Mouse (Mus musculus) heart, embryonic 13.5 days (tissue): ENCODE measurements around the gene Mns1. TPM values are rescaled to one million over a fixed set of nuclear protein-coding genes. Genes with fewer than 3 reads are reported as not detected.

Source experiments
- ATAC-seq: fragments of 200-750 bp; cut with Nextera tagmentation; 2 replicates; pipeline ENCODE4 v1.8.0; 2017; ENCODE audit warnings: moderate TSS enrichment; ENCODE audit not compliant: insufficient number of reproducible peaks, low FRiP score, low TSS enrichment; ENCODE audit errors: extremely low read depth
- H3K27ac ChIP-seq: fragments of 300-500 bp; sonication (generic); replicated peaks from 2 replicates; pipeline ENCODE4 v1.5.1; 2015; ENCODE audit warnings: moderate library complexity, mild to moderate bottlenecking, inconsistent platforms
- H3K27me3 ChIP-seq: fragments of 300-500 bp; sonication (generic); replicated peaks from 2 replicates; pipeline ENCODE4 v1.6.1; 2015; ENCODE audit warnings: mild to moderate bottlenecking, inconsistent platforms
- H3K36me3 ChIP-seq: fragments of 300-500 bp; sonication (generic); 2 replicates; pipeline ENCODE4 v1.6.1; 2015; ENCODE audit warnings: mild to moderate bottlenecking, inconsistent platforms
- H3K4me1 ChIP-seq: fragments of 300-500 bp; sonication (generic); 2 replicates; pipeline ENCODE4 v1.6.1; 2015; ENCODE audit warnings: inconsistent platforms
- H3K4me2 ChIP-seq: fragments of 300-500 bp; sonication (generic); 2 replicates; pipeline ENCODE4 v1.6.1; 2015; ENCODE audit warnings: inconsistent platforms, mild to moderate bottlenecking, moderate library complexity
- H3K4me3 ChIP-seq: fragments of 300-500 bp; sonication (generic); 2 replicates; pipeline ENCODE4 v1.5.1; 2015; ENCODE audit warnings: moderate library complexity, mild to moderate bottlenecking, inconsistent platforms
- H3K9ac ChIP-seq: fragments of 300-500 bp; sonication (generic); 2 replicates; pipeline ENCODE4 v1.6.1; 2015; ENCODE audit warnings: inconsistent platforms, mild to moderate bottlenecking, moderate library complexity
- H3K9me3 ChIP-seq: fragments of 300-500 bp; sonication (generic); 2 replicates; pipeline ENCODE4 v1.6.1; 2016; ENCODE audit warnings: inconsistent platforms
- WGBS: fragments of 180-500 bp; shearing (Covaris S2); methylation state at CpG from one replicate; pipeline ENCODE4 v1.1.7; 2015; ENCODE audit warnings: mixed read lengths; 5-methylcytosine and 5-hydroxymethylcytosine counted together
- polyA plus RNA-seq: library from polyadenylated mRNA; unstranded; fragments of >200 nt; fragmentation: Nextera tagmentation; extraction: Ambion mirVana; gene quantifications from 2 replicates; pipeline ENCODE4 v1.2.1, GENCODE M21; 2015

Gene Mns1
- polyA plus RNA-seq, 1 experiment from 2014 or later, result 16.4 TPM

GRCm38 (mm10) chr9:72479276-72479675 is 41.5 kb downstream of the Mns1 start:
- 84% methylated on average over 1 of the region's 1 CpGs for WGBS
- Histone ChIP-seq H3K9ac (no peak overlapping the region), H3K9me3 (no peaks in the 10 kb centered on the region)

GRCm38 (mm10) chr9:72488523-72488922 is 50.7 kb downstream of the Mns1 start:
- peaks cover 20% of the 10 kb centered on the region for H3K36me3 ChIP-seq
- H3K27me3 ChIP-seq, result no peaks in the 10 kb centered on the region
- H3K9ac ChIP-seq, result no peak overlapping the region
- H3K4me1 ChIP-seq, result peaks cover 22% of the 10 kb centered on the region
- H3K4me2 ChIP-seq, result no peak overlapping the region
- no peak for ATAC-seq
- no peaks in the 10 kb centered on the region for H3K9me3 ChIP-seq
- no peak overlapping the region for H3K27ac ChIP-seq
- H3K4me3 ChIP-seq, result no peak overlapping the region

More at GRCm38 (mm10) chr9:72479276-72479675, 41.5 kb downstream of the Mns1 start:
- Histone ChIP-seq H3K36me3 (peaks cover 49% of the 10 kb centered on the region), H3K27ac (no peak overlapping the region), H3K4me1 (no peaks in the 10 kb centered on the region), H3K4me2 (no peak overlapping the region), H3K27me3 (no peaks in the 10 kb centered on the region), H3K4me3 (no peak overlapping the region)
- no peak for ATAC-seq

- Histone ChIP-seq H3K4me2 (no peak overlapping the region), H3K9ac (no peak overlapping the region), H3K9me3 (no peaks in the 10 kb centered on the region), H3K4me1 (peaks cover 22% of the 10 kb centered on the region), H3K4me3 (no peak overlapping the region), H3K36me3 (peaks cover 20% of the 10 kb centered on the region), H3K27ac (no peak overlapping the region), H3K27me3 (no peaks in the 10 kb centered on the region)
- ATAC-seq, result no peak
- WGBS, result 88% methylated on average over 5 of the region's 5 CpGs
Measured at GRCm38 (mm10) chr9:72489131-72489530, 51.3 kb downstream of the Mns1 start.

- H3K4me1 ChIP-seq, result peaks cover 21% of the 10 kb centered on the region
- peak overlapping the region; percentile 83 for H3K9ac ChIP-seq
- H3K27ac ChIP-seq, result peak overlapping the region; percentile 94
- under 1% methylated on average over 32 of the region's 32 CpGs for WGBS
- ATAC-seq, result peak; percentile 88; the same call in 1 of the 2 replicates
- H3K27me3 ChIP-seq, result no peaks in the 10 kb centered on the region
- H3K4me2 ChIP-seq, result peak overlapping the region; percentile 81
- H3K4me3 ChIP-seq, result peak overlapping the region; percentile 79
- no peaks in the 10 kb centered on the region for H3K9me3 ChIP-seq
- H3K36me3 ChIP-seq, result peaks cover 10% of the 10 kb centered on the region
Measured at GRCm38 (mm10) chr9:72491559-72492193, 53.9 kb downstream of the Mns1 start.

GRCm38 (mm10) chr9:72492194-72492565 is 54.4 kb downstream of the Mns1 start, which contains the start of gene Tex9:
Gene Tex9 (minus strand): TSS chr9:72492212.
- peaks cover 17% of the 10 kb centered on the region for H3K4me1 ChIP-seq
- H3K27me3 ChIP-seq, result no peaks in the 10 kb centered on the region
- no peak for ATAC-seq
- H3K27ac ChIP-seq, result peak within 1 kb of the TSS; percentile 94
- peak within 1 kb of the TSS; percentile 83 for H3K9ac ChIP-seq
- H3K4me3 ChIP-seq, result peak within 1 kb of the TSS; percentile 79
- H3K4me2 ChIP-seq, result peak within 1 kb of the TSS; percentile 81
- H3K9me3 ChIP-seq, result no peaks in the 10 kb centered on the region
- H3K36me3 ChIP-seq, result peaks cover 5% of the 10 kb centered on the region; the same call in 1 of the 2 replicates
- 4% methylated on average over 6 of the region's 6 CpGs for WGBS

GRCm38 (mm10) chr9:72493465-72493864 is 55.7 kb downstream of the Mns1 start:
- 86% methylated on average over 2 of the region's 2 CpGs for WGBS
- no peak for ATAC-seq

GRCm38 (mm10) chr9:72493984-72494685 is 56.3 kb downstream of the Mns1 start:
- Histone ChIP-seq H3K9ac (no peak overlapping the region), H3K36me3 (no peaks in the 10 kb centered on the region), H3K27me3 (no peaks in the 10 kb centered on the region), H3K9me3 (no peaks in the 10 kb centered on the region), H3K4me3 (no peak overlapping the region), H3K4me1 (peaks cover 17% of the 10 kb centered on the region), H3K27ac (no peak overlapping the region), H3K4me2 (no peak overlapping the region)
- ATAC-seq, result no peak
- WGBS, result 80% methylated on average over 3 of the region's 3 CpGs

More at GRCm38 (mm10) chr9:72493465-72493864, 55.7 kb downstream of the Mns1 start:
- H3K4me3 ChIP-seq, result no peak overlapping the region
- H3K27ac ChIP-seq, result no peak overlapping the region
- no peaks in the 10 kb centered on the region for H3K36me3 ChIP-seq
- H3K27me3 ChIP-seq, result no peaks in the 10 kb centered on the region
- no peaks in the 10 kb centered on the region for H3K9me3 ChIP-seq
- H3K4me2 ChIP-seq, result no peak overlapping the region
- H3K4me1 ChIP-seq, result peaks cover 17% of the 10 kb centered on the region
- H3K9ac ChIP-seq, result no peak overlapping the region

GRCm38 (mm10) chr9:72496691-72497090 is 58.9 kb downstream of the Mns1 start:
- WGBS, result 59% methylated on average over 2 of the region's 2 CpGs
- Histone ChIP-seq H3K27ac (no peak overlapping the region), H3K9ac (no peak overlapping the region), H3K4me2 (no peak overlapping the region), H3K9me3 (no peaks in the 10 kb centered on the region), H3K27me3 (no peaks in the 10 kb centered on the region), H3K4me1 (peaks cover 8% of the 10 kb centered on the region; the same call in 1 of the 2 replicates), H3K4me3 (no peak overlapping the region), H3K36me3 (no peaks in the 10 kb centered on the region)
- no peak for ATAC-seq

- no peak for ATAC-seq
- Histone ChIP-seq H3K4me3 (no peak overlapping the region), H3K9ac (no peak overlapping the region), H3K4me2 (no peak overlapping the region), H3K9me3 (no peaks in the 10 kb centered on the region), H3K27me3 (no peaks in the 10 kb centered on the region), H3K27ac (no peak overlapping the region), H3K4me1 (peaks cover 6% of the 10 kb centered on the region; the same call in 1 of the 2 replicates), H3K36me3 (no peaks in the 10 kb centered on the region)
- WGBS, result 67% methylated on average over 3 of the region's 3 CpGs
Measured at GRCm38 (mm10) chr9:72497171-72497570, 59.4 kb downstream of the Mns1 start.
